Mouse (Mus musculus): ENCODE results near the gene Wscd2. TPM values are rescaled to one million over a fixed set of nuclear protein-coding genes. Genes with fewer than 3 reads are reported as not detected.

Gene Wscd2
- polyA plus RNA-seq, 1 experiment from 2014 or later = 9.2 TPM

DNA sequence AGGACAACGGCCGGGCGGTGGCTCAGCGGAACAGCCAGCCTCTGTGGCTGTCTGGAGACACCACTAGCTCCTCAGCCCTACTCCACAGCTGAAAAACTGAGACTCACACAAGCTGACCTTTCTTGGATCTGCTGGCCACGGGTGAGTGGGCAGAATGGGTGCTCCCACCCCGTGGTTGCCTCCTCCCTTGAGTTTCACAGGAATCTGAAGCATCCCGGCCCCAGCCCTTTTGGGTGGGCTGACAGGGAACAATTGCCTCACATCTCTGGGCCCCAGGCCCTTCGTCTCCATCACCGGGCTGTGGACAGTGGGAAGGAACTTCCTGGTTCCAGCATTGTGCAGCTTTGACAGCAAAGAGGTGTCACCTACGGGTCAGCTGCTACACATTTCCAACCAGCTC is 140.0 kb downstream of the Wscd2 start:
- 69% methylated on average over 10 of the region's 10 CpGs for WGBS
- H3K36me3 ChIP-seq = no peaks in the 10 kb centered on the region
- no peak overlapping the region; the same call in 1 of the 2 replicates for H3K27ac ChIP-seq (replicated peaks)
- H3K4me1 ChIP-seq = peaks cover 40% of the 10 kb centered on the region
- no peaks in the 10 kb centered on the region for H3K9me3 ChIP-seq (replicated peaks)
- peaks cover 7% of the 10 kb centered on the region; the same call in 1 of the 2 replicates for H3K27me3 ChIP-seq (ENCODE audit: low read depth, poor library complexity, severe bottlenecking)
- H3K4me3 ChIP-seq = no peak overlapping the region
- no peak for DNase-seq (ENCODE audit: low spot score)

DNA sequence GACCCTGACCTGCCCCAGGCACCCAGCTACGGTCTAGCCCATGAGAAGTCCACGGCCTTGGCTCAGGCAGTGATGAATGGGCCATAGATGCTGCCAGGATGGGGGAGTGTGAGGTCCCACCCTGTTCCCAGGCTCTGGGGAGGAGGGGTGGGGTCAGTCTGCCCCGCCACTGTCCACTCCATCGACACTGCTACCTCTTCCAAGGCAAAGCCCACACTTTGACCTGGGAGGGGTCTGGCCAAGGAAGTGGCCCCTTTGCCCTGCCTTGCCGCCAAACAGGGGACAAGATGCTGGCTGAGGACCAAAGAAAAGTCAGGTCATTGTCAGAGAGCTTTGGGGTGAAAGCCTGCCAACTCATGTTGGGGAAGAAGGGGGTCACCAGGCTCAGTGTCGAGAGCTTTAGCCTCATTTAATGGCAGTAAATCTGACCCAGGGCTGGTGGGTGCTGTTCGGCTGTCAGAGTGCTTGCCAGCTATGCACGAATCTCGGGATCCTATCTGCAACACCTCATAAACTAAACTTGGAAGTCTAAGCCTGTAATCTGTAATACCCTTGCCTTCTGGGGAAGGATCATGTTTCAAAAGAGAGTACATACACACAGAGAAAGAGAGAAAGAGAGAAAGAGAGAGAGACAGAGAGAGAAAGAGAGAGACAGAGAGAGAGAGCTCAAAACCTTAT is 143.0 kb downstream of the Wscd2 start:
- Histone ChIP-seq H3K9me3 (replicated peaks) (no peaks in the 10 kb centered on the region), H3K4me3 (no peak overlapping the region), H3K4me1 (peaks cover 27% of the 10 kb centered on the region), H3K27me3 (ENCODE audit: low read depth, poor library complexity, severe bottlenecking) (peaks cover 7% of the 10 kb centered on the region; the same call in 1 of the 2 replicates), H3K36me3 (no peaks in the 10 kb centered on the region), H3K27ac (replicated peaks) (0 out of 2 replicates have a peak overlapping the region, but pooled peaks have one; percentile 24)
- DNase-seq (ENCODE audit: low spot score) = no peak
- WGBS = 77% methylated on average over 9 of the region's 9 CpGs

DNA sequence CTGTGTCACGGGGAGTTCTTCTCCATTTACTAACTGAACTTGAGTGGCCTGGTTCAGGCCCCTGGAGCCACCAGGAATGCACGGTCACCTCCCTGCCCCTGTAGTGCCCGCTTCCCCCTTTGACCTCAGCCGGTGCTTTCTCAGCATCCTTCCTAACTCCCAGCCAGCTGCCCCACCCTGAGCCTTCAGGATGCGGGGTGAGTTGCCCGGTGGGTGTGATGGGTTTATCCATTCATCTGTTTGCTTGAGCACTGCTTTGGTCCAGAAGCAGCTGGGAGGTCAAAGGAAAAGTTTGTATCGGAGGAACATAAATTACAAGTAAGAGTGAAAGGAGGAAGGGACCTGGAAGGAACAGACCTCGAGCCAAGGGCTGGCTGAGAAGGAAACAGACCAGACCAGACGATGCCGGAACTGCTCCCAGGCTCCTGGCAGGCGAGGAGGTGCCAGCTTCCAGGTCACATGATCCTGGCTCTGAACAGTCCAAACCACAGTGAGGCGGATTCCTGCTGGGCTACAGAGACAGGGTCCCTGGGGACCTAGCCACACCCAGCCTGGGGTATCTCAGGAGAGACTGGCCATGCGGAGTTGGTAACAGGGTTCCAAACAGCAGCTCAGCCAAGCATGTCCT is 144.0 kb downstream of the Wscd2 start:
- no peaks in the 10 kb centered on the region for H3K36me3 ChIP-seq
- no peak for DNase-seq (ENCODE audit: low spot score)
- H3K4me3 ChIP-seq = no peak overlapping the region
- no peaks in the 10 kb centered on the region for H3K9me3 ChIP-seq (replicated peaks)
- H3K4me1 ChIP-seq = peaks cover 20% of the 10 kb centered on the region
- 67% methylated on average over 13 of the region's 13 CpGs for WGBS
- H3K27me3 ChIP-seq (ENCODE audit: low read depth, poor library complexity, severe bottlenecking) = peaks cover 7% of the 10 kb centered on the region; the same call in 1 of the 2 replicates
- peak overlapping the region; percentile 6; the same call in 1 of the 2 replicates for H3K27ac ChIP-seq (replicated peaks)

DNA sequence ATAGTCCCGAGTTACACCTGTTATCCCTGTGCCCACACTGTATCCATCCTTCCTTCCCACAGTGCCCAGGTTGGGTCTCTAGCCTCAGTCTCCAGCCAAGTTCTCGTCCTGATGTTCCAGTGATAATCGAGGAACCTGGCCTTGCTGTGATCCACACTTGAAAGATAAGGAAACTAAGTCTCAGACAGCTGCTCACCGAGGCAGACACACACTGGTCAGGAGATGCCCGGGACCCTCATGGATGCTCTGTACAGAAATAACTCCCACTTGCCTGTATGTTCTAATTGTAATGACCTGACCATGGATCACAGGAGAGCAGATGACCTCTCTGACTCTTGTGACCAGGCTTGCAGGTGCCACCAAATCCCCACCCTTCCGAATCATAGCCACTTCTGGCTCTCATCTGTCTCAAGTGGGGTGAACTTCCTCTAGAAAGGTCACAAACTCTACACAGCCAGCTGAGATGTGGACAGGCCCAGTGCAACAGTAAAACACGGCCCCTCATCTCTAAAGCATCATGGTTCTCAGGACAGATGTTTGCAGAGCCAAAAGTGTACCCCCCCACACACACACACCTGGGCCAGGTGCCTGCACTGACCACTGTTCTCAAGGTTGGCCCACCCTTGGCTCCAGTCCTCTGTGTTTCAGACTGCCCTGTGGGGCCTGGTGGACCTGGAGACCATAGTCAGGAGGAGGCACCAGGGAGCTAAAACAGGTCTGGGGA is 144.9 kb downstream of the Wscd2 start:
- no peaks in the 10 kb centered on the region for H3K36me3 ChIP-seq
- 91% methylated on average over 7 of the region's 7 CpGs for WGBS
- H3K27ac ChIP-seq (replicated peaks) = no peak overlapping the region
- H3K4me3 ChIP-seq = no peak overlapping the region
- H3K9me3 ChIP-seq (replicated peaks) = no peaks in the 10 kb centered on the region
- no peak for DNase-seq (ENCODE audit: low spot score)
- peaks cover 5% of the 10 kb centered on the region; the same call in 1 of the 2 replicates for H3K27me3 ChIP-seq (ENCODE audit: low read depth, poor library complexity, severe bottlenecking)
- H3K4me1 ChIP-seq = peaks cover 20% of the 10 kb centered on the region

DNA sequence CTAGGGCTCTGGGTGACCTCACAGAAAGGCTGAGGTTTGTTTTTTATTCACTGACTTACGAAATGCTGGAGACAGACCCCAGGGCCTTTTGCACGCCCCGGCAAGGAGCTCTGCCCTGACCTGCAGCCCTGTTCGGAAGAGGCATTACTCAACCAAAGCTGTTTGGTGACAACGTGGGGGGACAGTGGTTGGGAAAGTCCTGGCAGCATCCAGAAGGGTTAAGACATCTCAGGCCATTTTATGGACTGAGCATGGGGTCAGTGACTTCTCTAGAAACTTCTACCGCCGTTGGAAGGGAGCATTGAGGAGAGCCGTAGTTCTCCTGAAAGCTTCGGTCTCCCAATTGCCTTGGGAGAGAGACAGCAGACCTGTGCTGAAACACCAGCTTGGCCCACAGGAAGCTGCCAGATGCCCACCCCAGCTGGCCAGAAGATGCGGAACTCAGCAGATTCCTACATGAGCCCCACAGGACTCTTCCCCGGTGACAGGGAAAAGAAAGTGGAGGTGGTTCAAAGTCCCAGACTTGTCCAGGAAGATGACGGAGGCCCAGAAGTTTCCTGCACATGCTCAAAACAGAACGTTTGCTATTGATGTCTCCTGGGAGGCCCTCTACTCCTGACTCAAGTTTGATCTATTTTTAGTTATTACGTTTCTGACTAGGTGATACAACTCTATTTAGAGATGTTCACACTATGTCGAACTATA is 145.9 kb downstream of the Wscd2 start:
- Histone ChIP-seq H3K4me1 (peaks cover 18% of the 10 kb centered on the region), H3K27me3 (ENCODE audit: low read depth, poor library complexity, severe bottlenecking) (no peaks in the 10 kb centered on the region)
- WGBS = 86% methylated on average over 15 of the region's 15 CpGs

DNA sequence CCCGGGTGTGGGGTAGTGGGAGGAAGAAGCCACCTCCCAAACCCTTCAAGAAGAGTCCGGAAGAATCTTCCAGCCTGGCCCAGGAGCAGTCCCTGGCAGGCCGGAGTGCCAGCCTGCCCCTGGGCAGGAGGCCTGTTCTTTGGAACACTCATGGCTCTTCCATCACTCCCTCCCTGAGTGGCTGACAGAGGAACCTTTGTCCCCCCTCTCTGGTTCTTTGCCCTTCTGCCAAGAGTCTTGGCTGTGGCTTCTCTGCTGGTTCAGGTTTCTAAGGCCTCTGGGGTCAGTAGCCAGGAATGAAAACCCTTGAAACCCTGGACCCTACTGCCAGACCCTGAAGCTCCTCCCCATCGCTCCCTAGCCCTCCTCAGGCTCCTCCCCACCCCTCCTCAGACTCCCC is 147.5 kb downstream of the Wscd2 start:
- DNase-seq (ENCODE audit: low spot score) = no peak
- 82% methylated on average over 4 of the region's 4 CpGs for WGBS
- Histone ChIP-seq H3K4me3 (no peak overlapping the region), H3K4me1 (peaks cover 18% of the 10 kb centered on the region), H3K36me3 (no peaks in the 10 kb centered on the region), H3K27ac (replicated peaks) (no peak overlapping the region), H3K9me3 (replicated peaks) (no peaks in the 10 kb centered on the region), H3K27me3 (ENCODE audit: low read depth, poor library complexity, severe bottlenecking) (no peaks in the 10 kb centered on the region)

More for the DNA sequence above, 145.9 kb downstream of the Wscd2 start:
- Histone ChIP-seq H3K36me3 (no peaks in the 10 kb centered on the region), H3K27ac (replicated peaks) (no peak overlapping the region), H3K9me3 (replicated peaks) (no peaks in the 10 kb centered on the region), H3K4me3 (no peak overlapping the region)
- no peak for DNase-seq (ENCODE audit: low spot score)

DNA sequence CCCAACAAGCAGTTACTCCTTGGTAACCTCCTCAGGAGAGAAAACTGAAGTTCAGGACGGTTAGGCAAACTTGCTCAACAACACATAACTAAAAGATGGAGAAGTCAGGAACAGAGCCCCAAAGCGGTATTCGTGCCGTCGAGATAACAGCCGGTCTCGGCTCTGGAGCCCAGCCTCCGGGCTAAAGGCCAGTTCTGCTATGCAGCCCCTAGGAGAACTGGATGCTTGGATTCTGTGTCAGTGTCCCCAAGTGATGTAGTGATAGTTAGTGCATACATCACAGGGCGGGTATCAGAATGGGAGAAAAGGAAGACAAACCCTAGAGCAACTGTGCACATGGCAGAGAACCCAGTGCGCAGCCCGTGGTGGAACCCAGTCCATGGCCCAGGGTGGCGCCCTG is 147.9 kb downstream of the Wscd2 start:
- Histone ChIP-seq H3K27ac (replicated peaks) (no peak overlapping the region), H3K36me3 (no peaks in the 10 kb centered on the region), H3K27me3 (ENCODE audit: low read depth, poor library complexity, severe bottlenecking) (no peaks in the 10 kb centered on the region), H3K4me3 (no peak overlapping the region), H3K4me1 (peaks cover 19% of the 10 kb centered on the region), H3K9me3 (replicated peaks) (no peaks in the 10 kb centered on the region)
- WGBS = 88% methylated on average over 12 of the region's 12 CpGs
- DNase-seq (ENCODE audit: low spot score) = no peak

DNA sequence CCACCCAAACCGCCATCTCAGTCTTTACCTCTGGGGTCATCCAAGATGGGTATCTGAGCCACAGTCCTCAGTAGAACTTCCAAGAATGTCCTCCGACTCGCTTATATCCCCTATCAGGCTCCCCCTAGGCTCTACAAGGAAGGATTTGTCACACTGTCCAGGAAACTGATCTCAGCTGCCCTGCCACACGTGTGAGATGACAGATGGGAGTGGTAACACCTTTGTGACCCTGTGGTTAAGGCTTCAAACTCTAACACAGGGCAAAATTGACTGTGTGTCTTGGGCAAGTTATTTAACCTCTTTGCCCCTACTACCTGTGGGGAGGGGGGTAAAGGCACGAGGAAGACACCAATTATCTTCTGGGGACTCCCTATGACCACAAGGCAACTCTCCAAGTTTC is 149.0 kb downstream of the Wscd2 start:
- WGBS = 81% methylated on average over 5 of the region's 5 CpGs
- H3K36me3 ChIP-seq = no peaks in the 10 kb centered on the region
- H3K4me1 ChIP-seq = peaks cover 22% of the 10 kb centered on the region
- H3K9me3 ChIP-seq (replicated peaks) = no peaks in the 10 kb centered on the region
- no peak overlapping the region for H3K27ac ChIP-seq (replicated peaks)
- H3K27me3 ChIP-seq (ENCODE audit: low read depth, poor library complexity, severe bottlenecking) = no peaks in the 10 kb centered on the region
- no peak overlapping the region for H3K4me3 ChIP-seq
- no peak for DNase-seq (ENCODE audit: low spot score)

Other genes starting within 250 kb of the Wscd2 start
- 16.0 and 16.3 TPM in 2 replicates for gene Sgsm1, start 179.5 kb upstream of the Wscd2 start, polyA plus RNA-seq (2016; fragmentation: Nextera tagmentation; extraction: Ambion mirVana)
- gene Aym1, start 133.0 kb upstream of the Wscd2 start, polyA plus RNA-seq (2016; fragmentation: Nextera tagmentation; extraction: Ambion mirVana) = not detected in 2 replicates
- gene Cmklr1, start 160.1 kb downstream of the Wscd2 start, polyA plus RNA-seq (2016; fragmentation: Nextera tagmentation; extraction: Ambion mirVana) = 0.58 and 1.1 TPM in 2 replicates
- gene 1700069L16Rik, start 234.4 kb downstream of the Wscd2 start, polyA plus RNA-seq (2016; fragmentation: Nextera tagmentation; extraction: Ambion mirVana) = not detected in 2 replicates
- 4.8 and 5.5 TPM in 2 replicates for gene Ficd, start 245.5 kb downstream of the Wscd2 start, polyA plus RNA-seq (2016; fragmentation: Nextera tagmentation; extraction: Ambion mirVana)